Mouse (Mus musculus): Measurements from ENCODE around the gene Fam71f2.
A peak's percentile ranks its signal among the peaks of the same experiment; 100 is the strongest.

Fam71f2 gene

GRCm38 (mm10) chr6:29278513-29279267, 703 bp upstream of the Fam71f2 start:
- DNase-seq, result peak; percentile 55

- DNase-seq, result no peak
Observed at GRCm38 (mm10) chr6:29280671-29281070, 1.3 kb downstream of the Fam71f2 start.

- DNase-seq, result no peak
Observed at GRCm38 (mm10) chr6:29286870-29287269, 7.5 kb downstream of the Fam71f2 start.

- DNase-seq, result no peak
Observed at GRCm38 (mm10) chr6:29287481-29287880, 8.1 kb downstream of the Fam71f2 start.

GRCm38 (mm10) chr6:29287944-29288343, 8.6 kb downstream of the Fam71f2 start:
- no peak for DNase-seq

- no peak for DNase-seq
Observed at GRCm38 (mm10) chr6:29288651-29289050, 9.3 kb downstream of the Fam71f2 start.

GRCm38 (mm10) chr6:29299112-29299511, 19.7 kb downstream of the Fam71f2 start:
- no peak for DNase-seq

- DNase-seq, result no peak
Observed at GRCm38 (mm10) chr6:29303251-29303650, 23.9 kb downstream of the Fam71f2 start.

- DNase-seq, result no peak
Observed at GRCm38 (mm10) chr6:29303726-29304125, 24.3 kb downstream of the Fam71f2 start.

GRCm38 (mm10) chr6:29305462-29305861, 26.1 kb downstream of the Fam71f2 start:
- no peak for DNase-seq

GRCm38 (mm10) chr6:29308846-29309605, 29.6 kb downstream of the Fam71f2 start:
- no peak for DNase-seq

- DNase-seq, result no peak
Observed at GRCm38 (mm10) chr6:29313690-29314202, 34.4 kb downstream of the Fam71f2 start.

- DNase-seq, result no peak
Observed at GRCm38 (mm10) chr6:29317286-29317685, 37.9 kb downstream of the Fam71f2 start.

GRCm38 (mm10) chr6:29317941-29318340, 38.5 kb downstream of the Fam71f2 start:
- no peak for DNase-seq

- DNase-seq, result no peak
Observed at GRCm38 (mm10) chr6:29318879-29319278, 39.5 kb downstream of the Fam71f2 start, which contains the start of gene Fam71f1. Gene Fam71f1 (plus strand): TSS chr6:29319140.

GRCm38 (mm10) chr6:29321586-29321985, 42.2 kb downstream of the Fam71f2 start:
- DNase-seq, result no peak

- no peak for DNase-seq
Observed at GRCm38 (mm10) chr6:29322147-29322546, 42.8 kb downstream of the Fam71f2 start.

GRCm38 (mm10) chr6:29322735-29323134, 43.3 kb downstream of the Fam71f2 start:
- DNase-seq, result no peak

- DNase-seq, result no peak
Observed at GRCm38 (mm10) chr6:29326961-29327360, 47.6 kb downstream of the Fam71f2 start.

- no peak for DNase-seq
Observed at GRCm38 (mm10) chr6:29329514-29329913, 50.1 kb downstream of the Fam71f2 start.

Measured in right cerebral cortex, adult 18-20 months (tissue).